Mouse (Mus musculus) E14TG2a.4 (cell line): ENCODE measurements at regions not wholly inside any gene's neighbourhood (a gene's known extent, or its start where the extent isn't known, plus 50 kb on each side); places are given as distances from the start of the nearest gene placed in this dataset.

Experiments used
- H3K27me3 ChIP-seq: 2 replicates; pipeline ENCODE4 v1.6.1; 2014; ENCODE audit warnings: low read length, control low read depth; ENCODE audit not compliant: insufficient read depth
- H3K36me3 ChIP-seq: 2 replicates; pipeline ENCODE4 v1.6.1; 2014; ENCODE audit warnings: low read length, control low read depth; ENCODE audit not compliant: insufficient read depth
- H3K4me1 ChIP-seq: replicated peaks from 2 replicates; pipeline ENCODE4 v1.6.1; 2014; ENCODE audit warnings: low read depth, low read length, control low read depth
- H3K4me3 ChIP-seq: replicated peaks from 2 replicates; pipeline ENCODE4 v1.5.1; 2014; ENCODE audit warnings: mild to moderate bottlenecking, low read length
- H3K9me3 ChIP-seq: 2 replicates; pipeline ENCODE4 v1.6.1; 2014; ENCODE audit warnings: low read length, control low read depth
- CTCF ChIP-seq: conservative IDR thresholded peaks from 2 replicates; pipeline ENCODE4 v1.5.1; 2014; ENCODE audit warnings: low read length
- NANOG ChIP-seq: IDR thresholded peaks from 2 replicates; pipeline ENCODE4 v1.6.1; 2014; ENCODE audit warnings: borderline replicate concordance, low read length, mixed read lengths
- POU5F1 ChIP-seq: IDR thresholded peaks from 2 replicates; pipeline ENCODE4 v1.6.1; 2014; ENCODE audit warnings: low read length, borderline replicate concordance

GRCm38 (mm10) chr11:17324651-17325050, 67.3 kb downstream of the C1d start:
- Histone ChIP-seq H3K36me3 (no peaks in the 10 kb centered on the region), H3K4me3 (no peak overlapping the region), H3K4me1 (no peaks in the 10 kb centered on the region), H3K27me3 (no peaks in the 10 kb centered on the region), H3K9me3 (no peaks in the 10 kb centered on the region)
- TF ChIP-seq CTCF (no peak), NANOG (no peak), POU5F1 (no peak)

GRCm38 (mm10) chr11:17325731-17326646, 68.6 kb downstream of the C1d start:
- H3K4me3 ChIP-seq = no peak overlapping the region
- no peak for TF ChIP-seq CTCF
- no peak for TF ChIP-seq NANOG
- TF ChIP-seq POU5F1 = no peak
- no peaks in the 10 kb centered on the region for H3K27me3 ChIP-seq
- no peaks in the 10 kb centered on the region for H3K36me3 ChIP-seq
- no peaks in the 10 kb centered on the region for H3K4me1 ChIP-seq
- H3K9me3 ChIP-seq = no peaks in the 10 kb centered on the region

DNA sequence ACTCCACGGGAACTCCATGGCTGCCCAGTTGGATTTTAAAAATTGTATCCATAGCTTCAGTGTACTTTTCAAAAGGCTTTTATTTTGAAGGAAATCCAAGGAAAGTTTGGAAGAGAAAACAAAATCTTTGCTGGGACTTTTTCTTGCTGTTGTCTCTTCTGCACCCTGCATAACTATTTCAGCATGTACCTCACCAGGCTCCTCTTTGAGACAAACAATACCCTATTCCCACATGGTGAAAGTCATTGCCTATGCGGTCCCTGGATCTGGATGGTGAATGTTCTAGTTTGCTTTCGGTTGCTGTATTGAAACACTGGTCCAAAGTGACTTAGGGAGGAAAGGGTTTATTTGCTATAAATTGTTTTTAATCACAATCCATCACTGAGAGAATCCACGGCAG, 69.3 kb downstream of the C1d start:
- H3K4me3 ChIP-seq = no peak overlapping the region
- H3K27me3 ChIP-seq = no peaks in the 10 kb centered on the region
- H3K4me1 ChIP-seq = no peaks in the 10 kb centered on the region
- no peaks in the 10 kb centered on the region for H3K36me3 ChIP-seq
- H3K9me3 ChIP-seq = no peaks in the 10 kb centered on the region
- TF ChIP-seq CTCF = no peak
- no peak for TF ChIP-seq POU5F1
- no peak for TF ChIP-seq NANOG

- H3K4me1 ChIP-seq = peaks cover 17% of the 10 kb centered on the region
- H3K36me3 ChIP-seq = no peaks in the 10 kb centered on the region
- TF ChIP-seq NANOG (no peak), CTCF (no peak), POU5F1 (no peak)
- 0 out of 2 replicates have a peak, but pooled peaks cover 4% of the 10 kb centered on the region for H3K27me3 ChIP-seq
- H3K4me3 ChIP-seq = no peak overlapping the region
- H3K9me3 ChIP-seq = no peaks in the 10 kb centered on the region
Observed at GRCm38 (mm10) chr11:17351476-17351875, 94.1 kb downstream of the C1d start.

DNA sequence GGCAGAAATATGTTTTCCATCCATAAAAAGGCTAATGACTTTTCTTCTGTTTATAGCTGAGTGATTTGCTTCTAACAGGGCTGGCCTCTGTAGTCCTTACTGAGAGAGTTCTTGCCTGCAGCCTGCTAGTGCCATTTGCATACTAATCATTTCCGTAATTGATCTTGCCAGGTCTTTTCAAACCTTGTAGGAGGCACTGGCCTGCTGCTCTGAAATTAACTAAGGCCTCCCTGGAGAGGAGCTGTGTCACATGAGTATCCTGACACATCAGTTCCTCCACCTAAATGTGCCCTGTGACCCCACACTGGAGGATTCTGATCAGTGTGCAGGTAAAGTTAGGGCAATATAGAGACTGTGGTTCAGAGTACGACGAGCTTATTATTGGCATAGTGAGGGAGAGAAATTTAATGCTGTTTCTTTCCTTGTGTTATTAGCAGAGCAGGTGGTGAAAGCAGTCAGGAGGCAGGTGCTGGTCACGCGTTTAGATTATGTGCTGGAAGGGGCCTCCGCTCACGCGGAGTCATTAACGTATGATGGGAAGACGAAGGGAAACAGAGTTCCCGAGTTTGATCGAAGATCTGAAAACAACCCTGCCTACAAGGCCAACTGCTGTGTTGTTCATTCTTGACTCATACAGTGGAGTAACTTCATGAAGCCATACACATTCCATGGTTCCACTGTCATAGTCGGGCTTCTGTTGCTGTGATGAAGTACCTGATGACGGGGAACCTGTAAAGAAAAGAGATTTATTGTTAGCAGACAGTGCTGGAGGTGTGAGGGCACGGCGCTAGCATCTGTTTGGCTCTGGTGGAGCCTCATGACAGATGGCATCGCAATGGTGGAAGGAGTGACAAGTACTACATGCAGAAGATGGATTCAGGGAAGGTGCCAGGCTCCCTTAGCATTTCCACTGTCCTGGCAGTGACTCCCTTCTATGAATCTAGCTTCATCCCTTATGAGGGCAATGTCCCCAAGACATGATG, 95.1 kb downstream of the C1d start:
- Histone ChIP-seq H3K27me3 (0 out of 2 replicates have a peak, but pooled peaks cover 4% of the 10 kb centered on the region), H3K4me1 (peaks cover 17% of the 10 kb centered on the region), H3K36me3 (no peaks in the 10 kb centered on the region), H3K9me3 (no peaks in the 10 kb centered on the region), H3K4me3 (no peak overlapping the region)
- no peak for TF ChIP-seq POU5F1
- no peak for TF ChIP-seq CTCF
- TF ChIP-seq NANOG = no peak

- Histone ChIP-seq H3K36me3 (no peaks in the 10 kb centered on the region), H3K4me3 (no peak overlapping the region), H3K4me1 (peaks cover 6% of the 10 kb centered on the region; the same call in 1 of the 2 replicates), H3K27me3 (no peaks in the 10 kb centered on the region), H3K9me3 (no peaks in the 10 kb centered on the region)
- TF ChIP-seq NANOG (no peak), POU5F1 (no peak), CTCF (no peak)
Observed at GRCm38 (mm10) chr11:17359698-17360254, 102.4 kb downstream of the C1d start.

- no peaks in the 10 kb centered on the region for H3K27me3 ChIP-seq
- no peaks in the 10 kb centered on the region for H3K36me3 ChIP-seq
- TF ChIP-seq CTCF (no peak), NANOG (no peak), POU5F1 (no peak)
- no peaks in the 10 kb centered on the region for H3K4me1 ChIP-seq
- no peak overlapping the region for H3K4me3 ChIP-seq
- H3K9me3 ChIP-seq = no peaks in the 10 kb centered on the region
Observed at GRCm38 (mm10) chr11:17377859-17378258, 120.5 kb downstream of the C1d start.

GRCm38 (mm10) chr11:17386756-17387155, 129.4 kb downstream of the C1d start:
- TF ChIP-seq CTCF (no peak), NANOG (no peak), POU5F1 (no peak)
- Histone ChIP-seq H3K9me3 (no peaks in the 10 kb centered on the region), H3K4me1 (no peaks in the 10 kb centered on the region), H3K4me3 (no peak overlapping the region), H3K27me3 (no peaks in the 10 kb centered on the region), H3K36me3 (no peaks in the 10 kb centered on the region)
